Mouse (Mus musculus) skeletal muscle tissue, adult 2 months (tissue): ENCODE data around the gene Ppp2r5c.

Source experiments
- DNase-seq: peaks from one replicate; pipeline ENCODE4 v3.0.0-alpha.2; 2012; ENCODE audit warnings: low read depth, low spot score

The Ppp2r5c gene

GRCm38 (mm10) chr12:110442238-110442637, 4.7 kb upstream of the Ppp2r5c start:
- no peak for DNase-seq

DNA sequence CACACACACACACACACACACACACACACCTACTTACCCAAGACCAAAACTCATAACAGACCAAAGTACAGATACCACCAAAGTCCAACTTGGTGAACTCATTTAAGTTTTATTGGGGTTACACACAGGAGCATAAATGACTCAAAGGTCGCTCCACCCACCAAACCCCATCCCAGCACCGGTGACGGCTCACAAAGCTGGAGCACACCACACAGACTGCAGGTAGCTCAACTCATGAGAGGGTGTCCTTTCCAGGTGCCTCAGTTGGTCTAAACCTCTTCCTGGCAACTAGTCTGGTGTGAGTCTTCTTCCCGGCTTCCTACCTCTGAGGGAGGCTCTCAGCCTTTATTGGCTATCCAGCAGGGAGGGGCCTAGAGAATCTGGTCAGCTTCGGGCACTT, 2.4 kb upstream of the Ppp2r5c start:
- no peak for DNase-seq

DNA sequence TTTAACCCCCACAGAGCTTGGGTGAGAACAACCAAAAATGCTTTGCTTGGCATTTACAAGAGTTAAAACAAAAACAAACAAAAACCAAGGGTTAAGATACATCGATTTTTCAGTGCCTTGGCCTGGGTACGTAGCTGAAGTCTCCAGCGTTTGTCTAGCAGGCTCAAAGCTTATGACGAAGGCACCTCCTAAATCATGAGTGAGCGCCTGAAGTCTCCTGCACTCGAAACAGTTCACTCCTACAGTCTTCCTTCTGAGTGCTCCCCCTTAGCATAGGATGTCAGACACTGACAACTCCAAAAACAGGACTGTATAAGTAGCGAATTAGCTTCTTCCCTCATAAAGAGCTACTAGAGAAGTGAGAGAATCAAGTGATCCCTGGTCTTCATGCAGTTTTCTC, 1.1 kb upstream of the Ppp2r5c start:
- DNase-seq: no peak

DNA sequence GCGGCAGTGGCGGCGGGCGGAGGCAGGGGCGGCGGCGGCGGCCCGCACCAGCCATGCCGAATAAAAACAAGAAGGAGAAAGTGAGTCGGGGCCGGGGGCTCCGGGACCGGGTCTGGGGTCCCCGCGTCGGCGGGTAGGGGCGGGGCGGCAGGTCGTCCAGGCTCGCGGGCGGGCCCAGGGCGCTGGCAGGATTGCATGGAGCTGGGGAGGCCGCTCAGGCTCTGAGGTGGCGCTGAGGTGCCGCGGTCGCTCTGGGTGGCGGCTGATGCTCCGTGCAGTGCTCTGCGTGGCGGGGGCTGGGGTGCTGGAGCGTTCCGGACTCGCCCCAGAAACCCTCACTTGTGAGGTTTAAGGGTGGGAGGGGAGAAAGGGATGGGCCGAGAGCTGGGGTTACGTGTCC, 386 bp downstream of the Ppp2r5c start:
- DNase-seq: peak; percentile 11

GRCm38 (mm10) chr12:110448767-110449166, 1.8 kb downstream of the Ppp2r5c start:
- no peak for DNase-seq

- DNase-seq: peak; percentile 36
Measured at GRCm38 (mm10) chr12:110454223-110454622, 7.3 kb downstream of the Ppp2r5c start.

DNA sequence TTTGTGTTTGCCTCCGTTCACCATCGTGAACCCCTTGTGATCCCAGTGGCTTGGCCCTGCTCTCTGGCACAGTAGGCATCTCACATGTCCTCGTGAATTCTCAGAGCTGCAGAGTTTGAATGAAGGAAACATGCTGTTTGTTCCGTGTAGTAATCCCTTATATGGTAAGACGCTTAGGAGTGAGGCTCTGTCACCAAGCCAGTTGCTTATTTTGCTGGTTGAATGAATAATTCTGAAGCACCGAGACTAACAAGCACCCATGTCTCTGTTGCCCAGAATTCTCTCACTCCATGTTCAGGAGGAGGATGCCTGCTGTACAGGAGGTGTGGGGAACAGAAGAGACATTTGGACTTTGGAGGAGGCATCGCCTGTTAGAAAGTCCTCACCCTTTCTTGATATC, 9.1 kb downstream of the Ppp2r5c start:
- DNase-seq: no peak

DNA sequence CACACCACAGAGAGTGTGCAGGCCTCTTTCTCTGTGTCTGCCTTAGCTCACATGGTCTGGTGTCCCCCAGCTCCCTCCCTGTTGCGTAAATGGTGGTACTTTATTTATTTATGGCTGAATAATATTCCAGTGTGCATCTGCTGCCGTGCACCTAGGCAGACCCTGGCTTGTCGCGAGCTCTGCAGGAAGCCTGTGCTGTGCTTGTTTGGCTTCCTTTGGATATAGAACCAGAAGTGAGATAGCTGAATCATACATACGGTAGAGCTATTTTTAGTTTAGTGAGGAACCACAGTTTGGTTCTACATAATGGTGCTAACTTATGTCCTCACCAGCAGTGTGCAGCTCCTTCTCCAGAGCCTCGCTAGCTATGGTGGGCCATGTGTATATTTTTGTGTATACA, 11.7 kb downstream of the Ppp2r5c start:
- DNase-seq: no peak

- no peak for DNase-seq
Measured at GRCm38 (mm10) chr12:110460418-110461300, 13.7 kb downstream of the Ppp2r5c start.

GRCm38 (mm10) chr12:110463711-110464110, 16.8 kb downstream of the Ppp2r5c start:
- DNase-seq: no peak

- no peak for DNase-seq
Measured at GRCm38 (mm10) chr12:110471426-110471825, 24.5 kb downstream of the Ppp2r5c start.

- no peak for DNase-seq
Measured at GRCm38 (mm10) chr12:110472247-110472646, 25.3 kb downstream of the Ppp2r5c start.

GRCm38 (mm10) chr12:110474497-110474896, 27.6 kb downstream of the Ppp2r5c start:
- DNase-seq: no peak

DNA sequence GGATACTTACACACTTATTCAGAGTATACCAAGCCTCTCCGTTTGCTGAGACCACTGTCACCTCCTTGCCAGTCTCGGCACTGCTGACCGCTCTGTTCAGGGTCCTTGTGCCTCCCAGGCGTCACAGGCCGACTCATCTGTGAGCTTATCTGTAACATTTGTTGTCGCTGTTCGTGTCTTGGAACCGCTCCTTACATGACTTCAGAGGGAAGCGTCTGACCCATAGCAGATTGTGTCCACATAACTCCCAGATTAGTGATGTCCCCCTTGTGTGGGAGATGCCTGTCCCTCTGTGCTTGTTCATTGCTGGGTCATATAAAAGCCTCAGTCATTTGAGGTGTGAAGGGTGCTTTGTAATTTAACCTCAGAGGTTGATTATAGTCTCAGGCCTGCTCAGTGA, 29.6 kb downstream of the Ppp2r5c start:
- DNase-seq: no peak

DNA sequence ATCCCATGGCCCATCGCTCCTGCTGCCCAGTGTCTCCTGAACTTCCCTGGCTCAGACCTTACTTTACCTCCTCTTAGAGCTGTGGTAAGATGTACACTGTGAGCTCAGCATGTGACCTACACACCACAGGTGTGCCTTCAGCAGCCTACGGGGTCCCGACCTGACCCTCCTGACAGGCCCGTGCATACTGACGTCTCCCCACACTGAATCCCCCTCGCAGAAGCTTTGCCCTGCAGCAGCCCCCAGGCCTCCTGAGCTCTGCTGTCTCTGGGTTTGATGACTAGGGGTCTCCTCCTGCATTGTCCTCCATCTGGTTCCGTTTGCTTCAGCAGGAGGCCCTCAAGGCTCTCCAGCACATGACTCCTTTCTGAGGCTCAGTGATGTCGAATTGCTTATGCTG, 31.0 kb downstream of the Ppp2r5c start:
- DNase-seq: no peak

DNA sequence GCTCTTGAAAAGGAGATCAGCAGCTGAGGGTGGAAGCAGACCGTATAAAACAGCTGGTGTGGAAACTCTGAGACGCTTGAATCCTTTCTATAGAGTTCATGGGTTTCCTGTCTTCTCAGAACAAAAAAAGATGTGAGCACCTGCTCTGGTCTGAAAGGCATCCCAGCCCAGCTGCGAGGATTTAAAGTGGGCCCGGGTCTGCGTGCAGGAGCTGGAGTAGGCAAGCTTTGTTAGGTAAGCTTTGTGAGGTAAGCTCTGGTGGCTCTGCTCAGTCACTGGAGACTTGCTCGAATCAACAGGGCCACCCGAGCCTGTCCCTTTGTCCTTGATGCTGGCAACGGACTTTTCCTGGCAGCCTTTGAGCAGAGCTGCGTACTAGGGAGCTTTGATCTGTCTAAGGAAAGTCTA, 31.7 kb downstream of the Ppp2r5c start:
- DNase-seq: no peak

- DNase-seq: no peak
Measured at GRCm38 (mm10) chr12:110479268-110479667, 32.3 kb downstream of the Ppp2r5c start.

- DNase-seq: no peak
Measured at GRCm38 (mm10) chr12:110480701-110481100, 33.8 kb downstream of the Ppp2r5c start.

DNA sequence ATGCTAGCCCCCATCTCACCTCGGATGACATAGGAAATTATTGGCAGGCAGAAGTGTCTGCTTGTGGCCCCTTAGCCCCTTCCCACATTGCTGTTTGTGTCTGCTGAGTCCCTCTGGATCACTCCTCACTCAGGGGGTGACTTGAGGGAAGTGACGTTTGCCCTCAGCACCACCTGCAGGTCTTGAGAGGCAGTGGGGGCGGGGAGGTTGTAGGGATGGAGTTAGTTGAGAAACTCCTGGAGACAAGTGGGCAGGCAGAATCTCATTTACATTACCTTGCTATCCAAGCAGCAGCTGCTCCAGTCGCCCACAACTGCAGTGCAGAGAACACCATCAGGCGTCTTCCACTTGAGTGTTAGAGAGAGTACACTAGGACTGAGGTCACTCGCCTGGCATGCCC, 36.8 kb downstream of the Ppp2r5c start:
- DNase-seq: no peak

DNA sequence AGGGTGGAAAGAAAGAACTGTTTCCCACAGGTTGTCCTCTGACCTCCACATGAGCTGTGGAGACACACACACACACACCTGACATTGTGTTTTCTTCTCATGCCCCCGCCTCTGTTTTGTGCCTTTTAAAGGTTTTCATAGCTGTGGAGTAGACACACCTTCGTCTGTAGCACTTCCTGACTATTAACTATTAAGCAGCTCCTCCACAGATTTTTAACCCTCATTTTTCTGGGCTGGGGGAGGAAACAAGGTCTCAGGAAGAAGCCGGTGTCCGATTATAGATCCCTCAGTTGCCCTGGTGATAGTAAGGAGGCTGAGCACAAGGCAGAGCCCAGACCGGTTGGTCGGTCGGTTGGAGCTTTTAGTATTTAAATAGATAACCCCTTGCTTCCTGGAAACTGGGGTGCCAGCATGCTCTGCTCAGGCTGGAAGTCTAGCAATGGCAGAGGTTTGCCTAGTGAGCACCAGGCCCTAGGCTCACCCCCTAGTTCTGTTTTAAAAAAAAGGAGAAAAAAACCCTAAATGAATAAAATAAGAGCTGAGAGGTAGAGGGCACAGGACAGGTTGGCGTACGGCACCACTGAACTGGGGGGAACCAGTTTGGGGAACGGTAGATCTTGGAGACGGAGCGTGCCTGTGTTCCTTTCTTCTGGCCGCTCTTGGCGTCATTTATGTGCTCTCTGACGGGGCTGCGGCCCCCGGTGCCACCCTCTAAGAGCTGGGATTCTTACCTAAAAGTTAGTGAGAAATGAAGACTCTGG, 38.1 kb downstream of the Ppp2r5c start:
- DNase-seq: no peak

- DNase-seq: peak; percentile 94
Measured at GRCm38 (mm10) chr12:110485585-110486331, 38.8 kb downstream of the Ppp2r5c start.

GRCm38 (mm10) chr12:110486852-110487251, 39.9 kb downstream of the Ppp2r5c start:
- DNase-seq: no peak
